Mouse (Mus musculus) lung, embryonic 14.5 days (tissue): Measurements from ENCODE around the gene Amy2a3. TPM values are rescaled to one million over a fixed set of nuclear protein-coding genes. Genes with fewer than 3 reads are reported as not detected.
"Not testable (repeated sequence)": the region's sequence is repeated elsewhere in the genome, so short reads cannot be mapped to it uniquely, and the experiment has no call there.

Source experiments
- ATAC-seq: fragments of 200-750 bp; cut with Nextera tagmentation; 2 replicates; pipeline ENCODE4 v1.8.0; 2017; ENCODE audit warnings: mild to moderate bottlenecking, moderate TSS enrichment, moderate library complexity; ENCODE audit not compliant: insufficient read depth
- DNase-seq: peaks from one replicate; pipeline ENCODE4 v3.0.0-alpha.2; 2015
- H3K27ac ChIP-seq: fragments of 300-500 bp; sonication (generic); 2 replicates; pipeline ENCODE4 v1.5.1; 2014; ENCODE audit warnings: low read depth, mild to moderate bottlenecking, moderate library complexity
- H3K27me3 ChIP-seq: fragments of 300-500 bp; sonication (generic); 2 replicates; pipeline ENCODE4 v1.6.1; 2014; ENCODE audit warnings: low read length, control low read depth; ENCODE audit not compliant: insufficient read depth
- H3K36me3 ChIP-seq: fragments of 300-500 bp; sonication (generic); 2 replicates; pipeline ENCODE4 v1.6.1; 2014; ENCODE audit warnings: control low read depth; ENCODE audit not compliant: insufficient read depth
- H3K4me1 ChIP-seq: fragments of 300-500 bp; sonication (generic); 2 replicates; pipeline ENCODE4 v1.6.1; 2014; ENCODE audit warnings: antibody characterized with exemption, control low read depth; ENCODE audit not compliant: insufficient read depth
- H3K4me2 ChIP-seq: fragments of 300-500 bp; sonication (generic); 2 replicates; pipeline ENCODE4 v1.6.1; 2014; ENCODE audit warnings: mild to moderate bottlenecking
- H3K4me3 ChIP-seq: fragments of 300-500 bp; sonication (generic); 2 replicates; pipeline ENCODE4 v1.5.1; 2014; ENCODE audit warnings: low read depth, low read length
- H3K9ac ChIP-seq: fragments of 300-500 bp; sonication (generic); 2 replicates; pipeline ENCODE4 v1.6.1; 2014
- H3K9me3 ChIP-seq: fragments of 300-500 bp; sonication (generic); 2 replicates; pipeline ENCODE4 v1.6.1; 2016; ENCODE audit warnings: low read depth, low read length, control low read depth
- WGBS: fragments of 180-500 bp; shearing (Covaris S2); extraction: QIAGEN DNeasy Blood & Tissue Kit; methylation state at CpG from one replicate; pipeline ENCODE4 v1.1.7; 2014; 5-methylcytosine and 5-hydroxymethylcytosine counted together
- polyA plus RNA-seq: library from polyadenylated mRNA; unstranded; fragments of >200 nt; fragmentation: Nextera tagmentation; extraction: Ambion mirVana; gene quantifications from 2 replicates; pipeline ENCODE4 v1.2.1, GENCODE M21; 2014

The Amy2a3 gene
- not detected in 2 replicates for polyA plus RNA-seq

GRCm38 (mm10) chr3:113323952-113324351 is at the start of gene Amy2a3:
Gene Amy2a3, minus strand, starts transcription at chr3:113324052.
- H3K36me3 ChIP-seq, ATAC-seq, H3K4me1 ChIP-seq, H3K4me2 ChIP-seq, H3K9ac ChIP-seq, H3K4me3 ChIP-seq, DNase-seq, H3K27me3 ChIP-seq, H3K9me3 ChIP-seq, H3K27ac ChIP-seq: not testable (repeated sequence)
- WGBS = no CpG with 5 or more reads among the region's 4 CpGs

- not testable (repeated sequence) for H3K27me3 ChIP-seq, H3K4me3 ChIP-seq, H3K27ac ChIP-seq, H3K36me3 ChIP-seq, DNase-seq, H3K4me2 ChIP-seq, H3K9me3 ChIP-seq, H3K4me1 ChIP-seq, H3K9ac ChIP-seq, ATAC-seq
- no CpG with 5 or more reads among the region's 4 CpGs for WGBS
Observed at GRCm38 (mm10) chr3:113356558-113356957, 32.7 kb upstream of the Amy2a3 start, which contains the start of gene Amy2a2. Gene Amy2a2, minus strand, starts transcription at chr3:113356658.

GRCm38 (mm10) chr3:113345484-113345883 is 21.6 kb upstream of the Amy2a3 start:
- not testable (repeated sequence) for H3K27ac ChIP-seq, H3K9ac ChIP-seq, H3K27me3 ChIP-seq, H3K9me3 ChIP-seq, H3K36me3 ChIP-seq, ATAC-seq, H3K4me2 ChIP-seq, H3K4me1 ChIP-seq, DNase-seq, H3K4me3 ChIP-seq

- H3K36me3 ChIP-seq, H3K9ac ChIP-seq, H3K4me2 ChIP-seq, DNase-seq, H3K27me3 ChIP-seq, ATAC-seq, H3K27ac ChIP-seq, H3K9me3 ChIP-seq, H3K4me1 ChIP-seq, H3K4me3 ChIP-seq: not testable (repeated sequence)
- no CpG with 5 or more reads among the region's 3 CpGs for WGBS
Observed at GRCm38 (mm10) chr3:113312937-113313336, 10.9 kb downstream of the Amy2a3 start.

- H3K27me3 ChIP-seq, H3K4me2 ChIP-seq, DNase-seq, H3K4me3 ChIP-seq, H3K36me3 ChIP-seq, H3K4me1 ChIP-seq, ATAC-seq, H3K9me3 ChIP-seq, H3K9ac ChIP-seq, H3K27ac ChIP-seq: not testable (repeated sequence)
- no CpG with 5 or more reads among the region's 4 CpGs for WGBS
Observed at GRCm38 (mm10) chr3:113291349-113291748, 32.5 kb downstream of the Amy2a3 start, which contains the start of gene Amy2a4. Gene Amy2a4, minus strand, starts transcription at chr3:113291449.

- H3K36me3 ChIP-seq, H3K9ac ChIP-seq, H3K27ac ChIP-seq, H3K4me2 ChIP-seq, DNase-seq, H3K27me3 ChIP-seq, H3K4me1 ChIP-seq, H3K9me3 ChIP-seq, ATAC-seq, H3K4me3 ChIP-seq: not testable (repeated sequence)
Observed at GRCm38 (mm10) chr3:113280285-113280684, 43.6 kb downstream of the Amy2a3 start.

GRCm38 (mm10) chr3:113279586-113279985 is 44.3 kb downstream of the Amy2a3 start:
- not testable (repeated sequence) for DNase-seq, H3K36me3 ChIP-seq, H3K27ac ChIP-seq, H3K4me3 ChIP-seq, H3K4me1 ChIP-seq, ATAC-seq, H3K9me3 ChIP-seq, H3K9ac ChIP-seq, H3K4me2 ChIP-seq, H3K27me3 ChIP-seq

Other genes with a start within 250 kb of the Amy2a3 start
- not detected in 2 replicates for gene Amy2a5, start 65.2 kb downstream of the Amy2a3 start, polyA plus RNA-seq
- gene Amy2a4, start 32.6 kb downstream of the Amy2a3 start, polyA plus RNA-seq = not detected in 2 replicates
- not detected in 2 replicates for gene Amy2a2, start 32.6 kb upstream of the Amy2a3 start, polyA plus RNA-seq
- gene Amy2a1, start 208.4 kb upstream of the Amy2a3 start, polyA plus RNA-seq = not detected in 2 replicates